Mouse (Mus musculus): ENCODE results near the gene Hspa4l. TPM values are rescaled to one million over a fixed set of nuclear protein-coding genes. Genes with fewer than 3 reads are reported as not detected.

The Hspa4l gene
- 10 to 100 TPM; 50.2 to 54.8 (median 52.3) TPM for total RNA-seq (2022)

DNA sequence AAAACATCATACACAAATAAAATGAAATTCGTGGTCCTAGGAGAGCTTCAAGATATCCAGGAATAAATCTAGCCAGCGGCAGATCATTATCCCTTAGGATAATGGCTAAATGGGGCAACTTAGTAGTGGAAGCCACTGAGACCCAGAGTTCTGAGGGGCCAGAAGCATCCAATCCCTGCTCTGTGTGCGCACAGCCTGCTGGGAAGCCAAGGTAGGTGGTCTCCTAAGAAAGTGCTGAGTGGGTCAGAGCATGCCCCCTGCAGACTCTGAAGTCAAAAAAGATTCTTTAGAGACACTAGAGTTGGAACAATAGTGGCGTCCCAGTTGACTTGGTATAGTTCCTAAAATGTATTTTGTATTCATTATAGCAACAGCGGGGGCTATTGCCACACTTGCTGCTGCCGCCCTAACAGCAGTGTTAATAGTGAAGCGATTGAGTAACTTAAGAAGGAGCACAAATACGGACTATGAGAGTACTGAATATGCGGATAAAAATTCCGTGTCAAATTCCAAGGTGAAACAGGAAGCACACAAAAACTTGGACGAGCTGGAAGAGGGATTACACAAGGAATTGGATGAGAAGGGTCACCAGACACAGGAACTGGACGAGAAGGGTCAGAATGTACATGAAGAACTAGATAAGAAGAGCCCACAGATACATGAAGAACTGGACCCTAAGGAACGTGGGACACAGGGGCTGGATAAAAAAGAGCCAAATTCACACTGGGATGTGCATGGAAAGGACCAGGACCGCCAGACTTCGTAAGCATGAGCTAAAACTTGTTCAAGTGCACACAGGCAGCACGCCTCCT, at the start of gene Hspa4l:
Gene Hspa4l (plus strand): TSS at position 472 of the 812 bp plus-strand sequence.
- peak; percentile 19 for DNase-seq (ENCODE audit: low spot score)

- DNase-seq (ENCODE audit: low spot score): no peak
These were observed 49.1 kb upstream of the Hspa4l start for GRCm38 (mm10) chr3:40695162-40695561.

DNA sequence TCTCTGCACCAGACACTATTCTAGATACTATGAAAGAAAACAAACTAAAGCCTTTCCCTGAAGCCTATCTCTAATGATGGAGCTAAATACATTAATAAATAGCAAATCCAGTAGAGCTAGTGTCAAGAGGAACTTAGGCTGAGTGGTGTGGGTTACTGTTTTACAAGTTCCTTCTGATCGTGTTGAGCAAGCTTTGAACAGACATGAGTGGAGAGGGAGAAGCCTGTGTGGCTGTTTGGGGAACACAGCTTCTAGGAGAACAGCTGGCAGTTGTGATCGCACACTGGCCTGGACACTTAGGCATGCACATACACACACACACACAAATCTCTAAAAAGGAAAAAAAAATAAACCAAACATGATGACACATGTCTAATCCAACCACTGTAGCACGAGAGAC, 45.5 kb upstream of the Hspa4l start:
- no peak for DNase-seq (ENCODE audit: low spot score)

- DNase-seq (ENCODE audit: low spot score): peak; percentile 18
These were observed 39.4 kb upstream of the Hspa4l start for GRCm38 (mm10) chr3:40704816-40705430.

GRCm38 (mm10) chr3:40708655-40709054, 35.6 kb upstream of the Hspa4l start, which contains the start of gene Slc25a31:
Gene Slc25a31 (plus strand): TSS chr3:40708855.
- no peak for DNase-seq (ENCODE audit: low spot score)

DNA sequence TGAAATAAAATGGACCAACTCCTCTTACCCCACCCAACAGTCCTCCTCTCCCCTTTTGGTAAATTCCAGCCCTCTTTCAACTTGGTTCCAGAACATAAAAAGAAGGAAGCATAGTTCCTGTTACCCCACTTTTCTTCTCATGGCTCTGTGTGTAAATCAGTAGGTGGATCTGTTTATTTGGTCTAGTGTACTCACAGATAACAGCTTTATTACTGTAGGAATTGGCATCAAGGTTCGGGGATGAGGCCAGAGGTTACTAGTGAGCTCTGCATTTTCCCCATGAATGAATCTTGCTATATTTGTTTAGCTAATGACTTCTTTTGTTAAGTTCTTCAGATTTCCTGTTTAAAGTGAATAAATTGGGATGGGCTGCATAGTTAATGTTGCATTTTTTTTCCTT, 28.2 kb upstream of the Hspa4l start:
- DNase-seq (ENCODE audit: low spot score): no peak

DNA sequence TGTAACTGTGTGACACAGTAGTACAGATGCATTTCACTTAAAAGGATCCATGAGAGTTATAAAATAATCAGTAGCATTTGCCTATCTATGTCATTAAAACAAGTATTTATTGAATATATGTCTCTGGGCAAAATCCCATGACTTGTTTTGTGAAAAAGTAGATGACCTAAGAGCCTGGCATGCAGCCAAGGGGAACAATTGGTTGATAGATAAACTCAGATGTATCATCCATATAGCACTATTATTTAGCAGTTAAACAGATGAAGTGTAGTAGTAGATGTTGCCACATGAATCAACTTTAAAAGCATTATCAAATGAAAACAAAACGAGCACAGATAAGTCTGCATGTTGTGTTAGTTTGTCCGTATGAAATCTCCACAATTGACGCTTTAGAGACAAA, 25.3 kb upstream of the Hspa4l start:
- DNase-seq (ENCODE audit: low spot score): no peak

- DNase-seq (ENCODE audit: low spot score): no peak
These were observed 5.8 kb upstream of the Hspa4l start for GRCm38 (mm10) chr3:40738381-40738912.

DNA sequence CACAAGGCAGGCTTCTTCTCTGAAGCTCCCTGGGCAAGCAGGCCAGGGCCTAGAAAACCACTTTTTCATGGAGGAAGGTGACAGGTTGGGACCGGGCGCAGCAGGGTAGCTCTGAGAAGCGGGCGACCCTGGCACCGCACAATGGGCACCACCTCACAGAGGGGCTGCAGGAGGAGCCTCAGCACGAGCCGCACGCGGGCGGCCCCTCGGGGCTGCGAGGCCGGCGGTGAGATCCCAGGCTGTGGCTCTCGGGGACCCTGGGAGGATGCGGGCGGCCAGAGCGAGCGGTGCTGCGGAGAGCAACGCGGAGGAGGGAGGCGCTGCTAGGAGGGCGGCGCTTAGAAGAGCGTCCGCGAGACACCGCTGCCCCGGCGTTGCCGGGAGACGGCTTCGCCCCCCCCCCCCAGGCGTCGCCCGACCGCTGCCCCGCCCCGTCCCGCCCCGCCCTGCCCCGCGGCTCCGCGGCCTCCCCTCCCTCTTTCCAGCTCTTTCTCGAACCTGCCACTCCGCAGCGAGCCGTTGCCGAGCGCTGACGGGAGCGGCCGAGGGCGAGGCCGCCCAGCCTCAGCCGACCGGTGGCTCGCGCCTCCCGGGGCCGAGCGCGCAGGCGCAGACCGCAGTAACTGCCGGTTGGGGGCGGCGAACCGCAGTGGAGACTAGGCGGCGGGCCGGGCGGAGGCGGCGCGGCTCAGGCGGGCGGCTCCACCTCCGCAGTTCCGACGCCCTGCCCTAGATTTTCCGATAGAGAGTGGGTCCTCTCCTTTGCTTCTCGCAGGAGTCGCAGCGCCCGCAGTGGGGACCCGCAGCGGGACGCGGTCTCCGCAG, 753 bp downstream of the Hspa4l start:
- peak; percentile 90 for DNase-seq (ENCODE audit: low spot score)

DNA sequence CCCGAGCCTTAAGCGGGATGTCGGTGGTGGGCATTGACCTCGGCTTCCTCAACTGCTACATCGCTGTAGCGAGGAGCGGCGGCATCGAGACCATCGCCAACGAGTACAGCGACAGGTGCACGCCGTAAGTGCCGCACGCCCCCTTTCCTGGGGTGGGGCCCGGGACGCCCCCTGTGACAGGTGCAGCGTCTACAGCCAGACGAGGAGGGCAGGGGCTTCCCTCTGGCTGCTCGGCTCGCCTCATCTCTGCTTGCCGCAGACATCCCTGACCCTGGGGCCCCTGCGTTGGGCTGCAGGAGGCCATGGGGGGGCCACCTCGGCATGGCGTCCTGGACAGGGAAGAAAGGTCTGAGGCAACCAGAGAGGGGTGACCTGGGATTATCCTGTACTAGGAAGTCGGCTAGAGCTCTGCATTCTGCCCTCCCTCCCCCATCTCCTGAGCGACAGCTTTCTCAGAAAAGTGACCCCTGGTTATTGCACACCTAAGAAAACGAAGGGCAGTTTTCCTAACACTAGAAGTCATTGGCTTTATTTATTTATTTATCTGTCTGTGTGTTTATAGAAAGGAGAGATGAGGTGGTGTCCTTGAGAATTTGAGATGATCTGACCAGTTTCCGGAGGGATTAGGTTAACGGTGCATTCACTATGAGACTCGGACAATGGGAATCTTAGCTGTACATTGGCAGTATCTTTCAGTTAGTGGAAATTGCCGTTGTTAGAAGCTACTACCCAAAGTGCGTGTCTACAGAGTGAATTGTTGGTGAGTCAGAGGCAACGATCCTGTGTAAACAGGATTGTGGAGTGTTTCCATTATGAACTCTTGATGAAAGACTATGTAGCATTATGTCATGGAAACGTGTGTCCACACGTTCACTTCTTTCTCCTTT, 1.6 kb downstream of the Hspa4l start:
- DNase-seq (ENCODE audit: low spot score): peak; percentile 6

GRCm38 (mm10) chr3:40760746-40761145, 16.5 kb downstream of the Hspa4l start:
- no peak for DNase-seq (ENCODE audit: low spot score)

DNA sequence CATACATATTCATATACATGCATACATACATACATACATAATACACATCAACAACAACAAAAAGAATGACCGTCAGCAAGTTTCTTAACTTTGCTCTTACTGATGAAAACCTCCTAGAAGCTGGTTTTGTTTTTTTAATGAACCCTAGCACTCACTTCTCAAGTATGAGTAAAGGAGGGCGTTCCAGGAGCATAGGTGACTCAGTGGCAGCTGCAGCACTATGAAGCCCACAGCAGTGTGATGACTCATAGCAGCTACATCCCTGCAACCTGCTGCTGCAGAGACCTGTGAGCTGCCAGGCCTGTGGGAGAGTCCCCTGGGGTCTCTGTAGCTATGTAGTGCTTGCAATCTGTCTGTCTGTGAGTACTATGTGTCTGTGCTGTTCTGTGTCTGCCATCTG, 17.0 kb downstream of the Hspa4l start:
- DNase-seq (ENCODE audit: low spot score): no peak

DNA sequence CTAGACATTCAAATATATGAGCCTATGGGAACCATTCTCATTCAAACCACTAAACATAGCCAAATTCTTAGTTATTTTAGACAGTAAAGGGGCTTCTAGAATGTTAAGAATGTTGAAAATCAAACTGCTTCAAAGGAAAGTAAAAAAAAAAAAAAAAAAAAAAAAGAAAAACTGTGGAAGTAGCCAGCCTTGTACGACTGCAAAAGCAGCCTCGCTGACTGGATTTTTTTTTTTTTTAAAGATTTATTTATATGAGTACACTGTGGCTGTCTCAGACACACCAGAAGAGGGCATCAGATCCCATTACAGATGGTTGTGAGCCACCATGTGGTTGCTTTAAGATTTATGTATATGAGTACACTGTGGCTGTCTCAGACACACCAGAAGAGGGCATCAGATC, 49.5 kb downstream of the Hspa4l start:
- DNase-seq (ENCODE audit: low spot score): no peak

- no peak for DNase-seq (ENCODE audit: low spot score)
These were observed 53.8 kb downstream of the Hspa4l start for GRCm38 (mm10) chr3:40798054-40798453.

GRCm38 (mm10) chr3:40798500-40798899, 54.2 kb downstream of the Hspa4l start:
- DNase-seq (ENCODE audit: low spot score): peak; percentile 19

- peak; percentile 96 for DNase-seq (ENCODE audit: low spot score)
These were observed 55.5 kb downstream of the Hspa4l start, which contains the start of gene Plk4 for GRCm38 (mm10) chr3:40799530-40800372. Gene Plk4 (plus strand): TSS chr3:40800019.

GRCm38 (mm10) chr3:40800373-40800823, 56.1 kb downstream of the Hspa4l start:
- DNase-seq (ENCODE audit: low spot score): no peak

DNA sequence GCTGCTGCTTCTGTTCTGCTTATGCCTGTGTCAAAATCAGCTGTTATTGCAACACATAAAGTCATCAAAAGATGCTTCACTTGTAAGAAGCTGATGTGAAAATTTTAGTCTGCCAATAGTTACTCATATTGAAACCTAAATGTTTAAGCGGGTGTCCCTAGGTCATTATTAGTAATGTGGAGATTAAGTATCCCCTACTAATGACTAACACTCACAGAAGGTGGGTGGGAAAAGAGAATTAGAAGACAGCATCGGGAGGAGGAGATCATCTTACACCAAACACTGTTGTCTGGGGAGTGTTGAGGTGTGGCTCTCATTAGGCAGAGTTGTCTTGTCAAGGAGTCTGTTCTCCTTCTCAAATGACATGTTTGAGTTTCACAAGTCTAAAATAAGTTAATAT, 62.6 kb downstream of the Hspa4l start:
- DNase-seq (ENCODE audit: low spot score): no peak

DNA sequence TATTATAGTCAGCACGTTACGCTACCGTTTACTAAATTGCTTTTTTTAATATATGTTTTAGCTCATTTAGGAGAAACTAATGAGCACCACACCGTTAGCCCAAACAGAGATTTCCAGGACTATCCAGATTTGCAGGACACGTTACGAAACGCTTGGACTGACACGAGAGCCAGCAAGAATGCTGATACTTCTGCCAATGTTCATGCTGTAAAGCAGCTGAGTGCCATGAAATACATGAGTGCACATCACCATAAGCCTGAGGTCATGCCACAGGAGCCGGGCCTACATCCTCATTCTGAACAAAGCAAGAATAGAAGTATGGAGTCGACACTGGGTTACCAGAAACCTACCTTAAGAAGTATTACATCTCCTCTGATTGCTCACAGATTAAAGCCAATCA, 64.4 kb downstream of the Hspa4l start:
- no peak for DNase-seq (ENCODE audit: low spot score)

- no peak for DNase-seq (ENCODE audit: low spot score)
These were observed 65.6 kb downstream of the Hspa4l start for GRCm38 (mm10) chr3:40809894-40810293.

Measured in heart, adult 8-10 months (tissue).